Mouse (Mus musculus): ENCODE measurements around the gene Cdv3. TPM values are rescaled to one million over a fixed set of nuclear protein-coding genes. Genes with fewer than 3 reads are reported as not detected.
A peak's percentile ranks its signal among the peaks of the same experiment; 100 is the strongest.

The Cdv3 gene
- total RNA-seq (2021): 10 to 100 TPM; 74.8 to 82.9 TPM

- intact Hi-C loops (cut with DNase I): loop anchor here (10.0 kb wide), 1 partner anchor 639 kb away; the partner anchor contains the start of gene Nphp3
- DNase-seq (ENCODE audit: low spot score in 2 of 2): peak; percentile 99
Observed at GRCm38 (mm10) chr9:103365290-103366247, at the start of gene Cdv3. Gene Cdv3 (minus strand): TSS chr9:103365840.

DNA sequence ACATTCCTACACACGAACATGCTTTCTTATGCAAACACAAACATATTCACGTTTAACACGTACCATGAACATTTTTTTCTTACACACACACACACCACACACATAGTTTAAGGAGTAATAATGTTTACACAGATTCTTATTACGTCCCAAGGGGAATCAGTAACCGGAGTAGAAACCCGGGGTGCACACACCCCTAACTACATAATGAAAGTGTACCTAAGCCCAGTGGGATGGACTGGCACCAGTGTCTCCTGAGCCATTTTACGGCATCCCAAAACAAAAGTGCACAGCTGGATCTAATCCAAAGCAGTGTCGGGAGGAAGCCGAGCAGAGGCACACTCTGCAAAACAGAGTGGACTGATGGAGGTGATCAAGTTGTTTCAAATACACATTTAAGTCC, 47.8 kb upstream of the Cdv3 start:
- DNase-seq (ENCODE audit: low spot score in 2 of 2): no peak
- intact Hi-C loops (cut with DNase I): no loop called here

DNA sequence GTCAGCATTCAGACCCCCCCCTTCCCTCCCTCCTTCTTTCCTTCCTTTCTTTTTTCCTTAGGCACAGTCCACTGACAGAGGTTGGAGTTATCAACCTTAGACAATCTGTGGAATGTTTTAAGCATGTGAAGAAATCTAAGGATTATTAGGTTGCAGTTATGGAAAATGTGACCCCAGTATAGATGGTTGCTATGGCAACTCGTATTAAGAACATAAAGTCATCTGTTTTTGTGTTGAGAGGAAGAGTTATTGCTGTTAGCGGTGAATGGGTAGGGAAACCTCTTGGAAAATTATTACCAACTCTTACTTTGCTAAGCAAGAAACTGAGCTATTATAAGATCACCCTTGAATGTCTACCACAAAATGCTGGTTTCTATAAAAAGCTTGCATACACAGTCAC, 43.5 kb upstream of the Cdv3 start:
- DNase-seq (ENCODE audit: low spot score in 2 of 2): no peak

GRCm38 (mm10) chr9:103408136-103408777, 42.6 kb upstream of the Cdv3 start:
- DNase-seq (ENCODE audit: low spot score in 2 of 2): no peak
- intact Hi-C loops (cut with DNase I): no loop called here

More for the DNA sequence above, 43.5 kb upstream of the Cdv3 start:
- intact Hi-C loops (cut with DNase I): no loop called here

GRCm38 (mm10) chr9:103403331-103403973, 37.8 kb upstream of the Cdv3 start:
- DNase-seq (ENCODE audit: low spot score in 2 of 2): no peak
- intact Hi-C loops (cut with DNase I): no loop called here

- intact Hi-C loops (cut with DNase I): no loop called here
Observed at GRCm38 (mm10) chr9:103398509-103399157, 33.0 kb upstream of the Cdv3 start.

GRCm38 (mm10) chr9:103393256-103393655, 27.6 kb upstream of the Cdv3 start:
- intact Hi-C loops (cut with DNase I): no loop called here
- DNase-seq (ENCODE audit: low spot score in 2 of 2): no peak

More at GRCm38 (mm10) chr9:103398509-103399157, 33.0 kb upstream of the Cdv3 start:
- peak in 1 of 2 experiments; percentile 18 for DNase-seq (ENCODE audit: low spot score in 2 of 2)

DNA sequence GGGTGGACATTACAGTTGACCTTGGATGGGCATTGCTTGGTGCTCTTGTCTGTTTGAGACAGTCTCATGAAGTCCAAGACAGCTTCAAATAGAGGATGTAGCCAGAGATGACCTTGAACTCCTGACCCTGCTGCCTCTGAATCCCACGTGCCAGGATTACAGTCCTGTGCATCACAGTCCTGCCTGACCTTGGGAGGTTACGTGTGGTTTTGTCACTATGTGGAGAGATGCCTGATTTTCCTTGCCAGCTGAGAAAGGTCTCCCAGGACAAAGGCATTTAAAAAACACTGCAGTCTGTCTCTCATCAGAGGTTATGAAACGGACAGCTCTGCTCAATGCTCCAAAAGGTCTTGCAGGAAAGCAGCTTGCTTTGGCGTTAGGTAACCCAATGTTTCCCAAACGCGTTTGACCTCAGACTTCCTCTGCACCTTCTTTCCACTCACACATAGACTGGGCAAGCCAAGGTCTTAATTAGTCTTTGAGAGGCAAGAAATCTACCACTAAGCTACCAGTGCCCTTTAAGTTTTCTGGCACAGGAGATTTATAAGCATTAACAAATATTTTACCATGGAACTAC, 26.2 kb upstream of the Cdv3 start:
- DNase-seq (ENCODE audit: low spot score in 2 of 2): no peak
- intact Hi-C loops (cut with DNase I): no loop called here

DNA sequence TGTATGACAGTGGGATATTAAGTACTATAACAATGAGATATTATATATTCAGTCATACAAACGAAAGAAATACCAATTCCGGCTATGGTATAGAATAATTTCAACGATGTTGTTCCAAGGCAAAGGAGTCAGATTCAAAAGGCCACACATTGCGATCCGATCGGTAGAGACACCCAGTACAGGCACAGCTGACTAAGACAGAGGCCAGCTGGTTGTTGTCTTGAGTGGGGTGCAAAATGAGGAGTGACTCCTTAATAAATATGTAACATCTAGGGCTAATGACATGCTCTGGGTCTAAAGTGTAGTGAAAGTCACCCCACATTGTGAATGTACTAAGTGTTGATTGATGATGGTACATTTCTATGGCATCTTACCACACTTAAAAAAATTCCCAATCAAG, 23.6 kb upstream of the Cdv3 start:
- DNase-seq (ENCODE audit: low spot score in 2 of 2): no peak
- intact Hi-C loops (cut with DNase I): no loop called here

DNA sequence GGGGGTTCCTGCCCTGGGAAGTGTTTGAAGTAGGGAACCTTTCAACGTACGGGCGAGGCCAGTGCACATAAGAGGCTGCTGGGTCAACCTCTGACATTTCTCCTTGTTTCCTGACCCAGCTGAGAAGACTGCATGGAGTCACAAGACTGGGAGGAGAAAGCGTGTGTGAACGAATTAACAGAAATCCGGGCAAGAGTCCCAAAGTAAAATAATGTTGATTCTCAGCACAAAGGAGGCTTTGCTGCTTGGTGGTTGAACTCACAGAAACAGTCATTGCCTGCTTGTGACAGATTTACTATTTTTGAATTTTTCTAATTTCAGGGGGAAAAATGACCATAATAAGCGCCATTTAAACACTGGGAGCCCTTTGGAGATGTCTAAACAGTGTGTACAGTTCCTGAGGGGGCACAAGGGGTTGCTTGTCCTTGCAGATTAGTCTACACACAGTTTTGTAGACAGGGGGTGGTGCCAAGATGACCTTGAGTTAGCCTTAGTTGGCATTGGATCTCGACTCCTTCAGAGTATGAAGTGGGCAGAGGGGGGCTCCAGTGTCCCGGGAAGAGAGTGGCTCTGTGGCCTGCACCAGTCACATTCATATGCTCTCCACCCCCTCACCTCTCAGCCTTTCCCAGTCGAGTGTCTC, 21.5 kb upstream of the Cdv3 start:
- intact Hi-C loops (cut with DNase I): no loop called here
- no peak for DNase-seq (ENCODE audit: low spot score in 2 of 2)

- intact Hi-C loops (cut with DNase I): no loop called here
- no peak for DNase-seq (ENCODE audit: low spot score in 2 of 2)
Observed at GRCm38 (mm10) chr9:103386573-103386972, 20.9 kb upstream of the Cdv3 start.

GRCm38 (mm10) chr9:103385600-103385999, 20.0 kb upstream of the Cdv3 start:
- DNase-seq (ENCODE audit: low spot score in 2 of 2): no peak
- intact Hi-C loops (cut with DNase I): no loop called here

DNA sequence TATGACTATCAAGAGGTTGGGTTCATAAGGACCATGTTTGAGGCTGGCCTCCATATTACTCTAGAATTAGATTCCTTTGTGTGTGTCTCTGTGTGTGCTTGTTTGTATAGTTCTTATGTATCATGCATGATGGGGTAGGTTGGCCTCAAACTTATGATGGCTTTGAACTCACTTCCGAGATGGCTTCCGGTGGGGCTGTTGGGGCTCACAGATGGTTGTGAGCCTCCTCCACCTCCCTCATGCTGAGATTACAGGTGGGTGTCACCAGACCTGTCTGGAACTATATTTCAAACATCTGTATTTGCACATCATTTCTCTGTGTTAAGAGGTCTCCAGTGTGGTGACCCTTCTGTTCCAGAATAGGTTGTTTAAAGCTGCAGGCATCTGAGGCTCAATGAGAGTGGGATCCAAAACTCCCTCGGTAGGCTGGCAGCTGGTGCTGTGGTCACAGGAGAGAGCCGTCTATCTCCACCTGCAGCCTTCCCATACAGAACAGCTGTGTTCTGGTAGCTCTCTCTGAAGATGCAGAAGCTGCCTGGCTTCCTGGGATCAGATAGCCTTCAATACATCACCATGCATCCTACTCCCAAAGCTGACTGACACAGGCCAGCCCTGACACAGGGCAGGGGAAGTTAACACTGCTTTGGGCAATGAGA, 18.6 kb upstream of the Cdv3 start:
- intact Hi-C loops (cut with DNase I): no loop called here
- DNase-seq (ENCODE audit: low spot score in 2 of 2): no peak

- DNase-seq (ENCODE audit: low spot score in 2 of 2): no peak
- intact Hi-C loops (cut with DNase I): no loop called here
Observed at GRCm38 (mm10) chr9:103383576-103383975, 17.9 kb upstream of the Cdv3 start.

DNA sequence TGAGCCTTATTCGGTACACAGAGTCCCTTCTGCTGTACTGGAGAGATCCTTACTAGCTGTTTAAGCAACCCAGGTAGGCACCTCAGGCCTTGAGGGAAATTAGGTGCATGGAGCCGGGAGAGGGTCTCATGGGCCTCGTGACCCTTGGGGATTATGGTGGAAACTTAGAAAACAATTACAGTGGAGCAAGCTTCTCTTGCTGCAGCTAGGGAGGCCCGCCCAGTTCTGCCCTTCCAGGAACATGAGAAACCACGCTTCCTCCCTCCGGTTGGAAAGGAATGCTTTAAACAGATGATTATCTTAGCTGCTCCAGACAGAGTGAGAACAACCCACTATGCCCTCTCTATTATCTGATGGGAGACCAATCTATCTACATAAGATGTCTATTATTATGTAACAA, 17.3 kb upstream of the Cdv3 start:
- intact Hi-C loops (cut with DNase I): no loop called here
- no peak for DNase-seq (ENCODE audit: low spot score in 2 of 2)

GRCm38 (mm10) chr9:103380566-103380965, 14.9 kb upstream of the Cdv3 start:
- no peak for DNase-seq (ENCODE audit: low spot score in 2 of 2)
- intact Hi-C loops (cut with DNase I): no loop called here

DNA sequence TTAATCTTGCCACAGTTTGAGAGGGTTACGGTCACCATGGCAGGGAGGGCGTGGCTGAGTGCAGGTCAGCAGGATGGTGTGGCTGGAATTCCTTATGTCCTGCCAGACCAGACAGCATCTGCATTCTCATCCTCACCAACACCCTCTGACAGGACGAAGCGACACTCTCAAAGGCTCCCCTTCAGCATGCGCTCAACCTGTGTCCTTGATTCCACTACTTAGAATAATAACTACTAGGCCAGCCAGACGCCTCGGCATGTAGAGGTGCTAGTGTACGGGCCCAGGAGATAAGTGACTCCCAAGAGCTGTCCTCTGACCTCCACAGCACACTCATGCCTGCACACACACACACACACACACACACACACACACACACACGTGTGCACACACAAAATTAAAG, 13.6 kb upstream of the Cdv3 start:
- no peak for DNase-seq (ENCODE audit: low spot score in 2 of 2)
- intact Hi-C loops (cut with DNase I): no loop called here

GRCm38 (mm10) chr9:103378686-103379085, 13.0 kb upstream of the Cdv3 start:
- intact Hi-C loops (cut with DNase I): no loop called here
- DNase-seq (ENCODE audit: low spot score in 2 of 2): no peak
